Mouse (Mus musculus) mouse trophoblast stem cell (cell line): ENCODE results near the gene Mtx1.
"Not testable (repeated sequence)": the region's sequence is repeated elsewhere in the genome, so short reads cannot be mapped to it uniquely, and the experiment has no call there.

Experiments
- in situ Hi-C, 2 experiments: fragments of 300-500 bp; cut with MseI, MboI; formaldehyde crosslinking; loops; 2 replicates in 1 of 2; 3 replicates in 1 of 2; pipeline ENCODE4 v1.15.1; 2025

Gene Mtx1

GRCm38 (mm10) chr3:89243609-89244008 is 16.7 kb upstream of the Mtx1 start:
- in situ Hi-C loops: loop anchor here in 1 of 2 experiments (10.0 kb wide), 1 partner anchor 51 kb away; no protein-coding TSS in a partner anchor

GRCm38 (mm10) chr3:89242331-89242895 is 15.5 kb upstream of the Mtx1 start:
- in situ Hi-C loops: loop anchor here in 1 of 2 experiments (10.0 kb wide), 1 partner anchor 52 kb away; no protein-coding TSS in a partner anchor

- in situ Hi-C loops: no loop called here
These were observed 11.6 kb upstream of the Mtx1 start for GRCm38 (mm10) chr3:89238494-89238893.

- in situ Hi-C loops: no loop called here
These were observed 10.8 kb upstream of the Mtx1 start for GRCm38 (mm10) chr3:89237682-89238081.

- in situ Hi-C loops: no loop called here
These were observed 9.6 kb upstream of the Mtx1 start for GRCm38 (mm10) chr3:89236516-89236915.

- in situ Hi-C loops: no loop called here
These were observed 6.7 kb upstream of the Mtx1 start for GRCm38 (mm10) chr3:89233562-89234110.

- in situ Hi-C loops: no loop called here
These were observed 5.7 kb upstream of the Mtx1 start for GRCm38 (mm10) chr3:89232614-89233013.

GRCm38 (mm10) chr3:89231772-89232275 is 4.9 kb upstream of the Mtx1 start:
- in situ Hi-C loops: no loop called here

- in situ Hi-C loops: no loop called here
These were observed 4.5 kb upstream of the Mtx1 start for GRCm38 (mm10) chr3:89231345-89231744.

- in situ Hi-C loops: no loop called here
These were observed 3.7 kb upstream of the Mtx1 start for GRCm38 (mm10) chr3:89230561-89230960.

- in situ Hi-C loops: no loop called here
These were observed 2.4 kb upstream of the Mtx1 start for GRCm38 (mm10) chr3:89229276-89229675.

GRCm38 (mm10) chr3:89228836-89229235 is 1.9 kb upstream of the Mtx1 start, which contains the start of gene Muc1:
Gene Muc1, plus strand, starts transcription at chr3:89229057.
- in situ Hi-C loops: no loop called here

GRCm38 (mm10) chr3:89228180-89228549 is 1.3 kb upstream of the Mtx1 start:
- in situ Hi-C loops: no loop called here

GRCm38 (mm10) chr3:89227307-89228179 is 655 bp upstream of the Mtx1 start:
- in situ Hi-C loops: no loop called here

- in situ Hi-C loops: no loop called here
These were observed 527 bp downstream of the Mtx1 start for GRCm38 (mm10) chr3:89226361-89226760.

GRCm38 (mm10) chr3:89225918-89226317 is 970 bp downstream of the Mtx1 start:
- in situ Hi-C loops: no loop called here

- in situ Hi-C loops: no loop called here
These were observed 1.5 kb downstream of the Mtx1 start for GRCm38 (mm10) chr3:89225321-89225815.

GRCm38 (mm10) chr3:89224796-89225195 is 2.1 kb downstream of the Mtx1 start:
- in situ Hi-C loops: no loop called here

- in situ Hi-C loops: no loop called here
These were observed 5.7 kb downstream of the Mtx1 start for GRCm38 (mm10) chr3:89221167-89221566.

- in situ Hi-C loops: no loop called here
These were observed 7.3 kb downstream of the Mtx1 start for GRCm38 (mm10) chr3:89219546-89219945.

GRCm38 (mm10) chr3:89218271-89218670 is 8.6 kb downstream of the Mtx1 start:
- in situ Hi-C loops: no loop called here

- in situ Hi-C loops: not testable (repeated sequence)
These were observed 10.5 kb downstream of the Mtx1 start for GRCm38 (mm10) chr3:89216407-89216806.
